Mouse (Mus musculus) right cerebral cortex, postnatal 4 days (tissue): ENCODE data around the gene Idi1.
"Not testable (repeated sequence)": the region's sequence is repeated elsewhere in the genome, so short reads cannot be mapped to it uniquely, and the experiment has no call there.

Experiments
- DNase-seq: peaks from one replicate; pipeline ENCODE4 v3.0.0-alpha.2; 2022

Gene Idi1

GRCm38 (mm10) chr13:8905986-8906385, 20.7 kb downstream of the Idi1 start:
- not testable (repeated sequence) for DNase-seq

GRCm38 (mm10) chr13:8913890-8914289, 28.6 kb downstream of the Idi1 start:
- not testable (repeated sequence) for DNase-seq

GRCm38 (mm10) chr13:8933499-8933898, 48.2 kb downstream of the Idi1 start:
- DNase-seq = no peak

- DNase-seq = not testable (repeated sequence)
Observed at GRCm38 (mm10) chr13:8937611-8938140, 52.4 kb downstream of the Idi1 start.

- DNase-seq = not testable (repeated sequence)
Observed at GRCm38 (mm10) chr13:8941110-8941509, 55.8 kb downstream of the Idi1 start.

- DNase-seq = not testable (repeated sequence)
Observed at GRCm38 (mm10) chr13:8941701-8942100, 56.4 kb downstream of the Idi1 start.
